In genomic region chr1:173889741-173890140, GRCm38 (mm10) we compare ENCODE assay signal across 4 mouse cellular contexts. TPM values are rescaled to one million over a fixed set of nuclear protein-coding genes. Genes with fewer than 3 reads are reported as not detected.
"Had no signal": no experiment of that assay in that cellular context is flagged by ENCODE, and none has a peak within 500 bp of the region (broad histone marks: within the 10 kb centered on the region; RNA-seq: fewer than 3 reads in every experiment).

No protein-coding gene starts in this region.

RNA-seq across cellular contexts. Expression of gene Ifi211, which starts 23.1 kb away (rescaled TPM):
- total RNA-seq: left cerebral cortex, adult 2 months; left cerebral cortex, postnatal 14 days; left cerebral cortex, postnatal 25 days; midbrain, postnatal 0 days had no signal
